Mouse (Mus musculus) heart, embryonic 14.5 days (tissue): Measurements from ENCODE around the gene Gabbr2. TPM values are rescaled to one million over a fixed set of nuclear protein-coding genes. Genes with fewer than 3 reads are reported as not detected.

Source experiments
- ATAC-seq: fragments of 200-750 bp; cut with Nextera tagmentation; 2 replicates; pipeline ENCODE4 v1.8.0; 2017; ENCODE audit warnings: low read depth, moderate TSS enrichment; ENCODE audit not compliant: insufficient number of reproducible peaks, insufficient read depth, low FRiP score
- H3K27ac ChIP-seq, 2 experiments: fragments of 200-500 bp in 1 of 2; fragments of 300-500 bp in 1 of 2; sonication (generic) in 1 of 2; replicated peaks in 1 of 2; 2 replicates each; pipeline ENCODE4 v1.5.1; 2012 to 2014; ENCODE audit warnings: low read depth in 2 of 2, low read length in 2 of 2, control low read depth in 1 of 2, mild to moderate bottlenecking in 1 of 2, mixed read lengths in 1 of 2; ENCODE audit not compliant: control insufficient read depth in 1 of 2, insufficient read depth in 1 of 2
- H3K27me3 ChIP-seq: fragments of 300-500 bp; sonication (generic); 2 replicates; pipeline ENCODE4 v1.6.1; 2014; ENCODE audit warnings: mild to moderate bottlenecking, low read length, control low read depth; ENCODE audit not compliant: control insufficient read depth, insufficient read depth
- H3K36me3 ChIP-seq: fragments of 300-500 bp; sonication (generic); 2 replicates; pipeline ENCODE4 v1.6.1; 2014; ENCODE audit warnings: mild to moderate bottlenecking, control low read depth, low read length, mixed read lengths; ENCODE audit not compliant: control insufficient read depth, insufficient read depth
- H3K4me1 ChIP-seq, 2 experiments: fragments of 200-500 bp in 1 of 2; fragments of 300-500 bp in 1 of 2; sonication (generic) in 1 of 2; 2 replicates each; pipeline ENCODE4 v1.6.1; 2012 to 2014; ENCODE audit warnings: low read length in 2 of 2, control low read depth in 1 of 2, mixed read lengths in 1 of 2; ENCODE audit not compliant: control insufficient read depth in 2 of 2, insufficient read depth in 2 of 2
- H3K4me2 ChIP-seq: fragments of 300-500 bp; sonication (generic); 2 replicates; pipeline ENCODE4 v1.6.1; 2014; ENCODE audit warnings: mild to moderate bottlenecking, low read length
- H3K4me3 ChIP-seq, 2 experiments: fragments of 200-500 bp in 1 of 2; fragments of 300-500 bp in 1 of 2; sonication (generic) in 1 of 2; 2 replicates each; pipeline ENCODE4 v1.5.1; 2012 to 2014; ENCODE audit warnings: low read length in 2 of 2, mild to moderate bottlenecking in 2 of 2, control low read depth in 1 of 2, low read depth in 1 of 2, moderate library complexity in 1 of 2; ENCODE audit not compliant: control insufficient read depth in 1 of 2, insufficient read depth in 1 of 2
- H3K9ac ChIP-seq: fragments of 300-500 bp; sonication (generic); 2 replicates; pipeline ENCODE4 v1.6.1; 2014; ENCODE audit warnings: mild to moderate bottlenecking, low read length
- H3K9me3 ChIP-seq: fragments of 300-500 bp; sonication (generic); 2 replicates; pipeline ENCODE4 v1.6.1; 2016; ENCODE audit warnings: low read length, control low read depth; ENCODE audit not compliant: control insufficient read depth
- WGBS: fragments of 180-500 bp; shearing (Covaris S2); extraction: QIAGEN DNeasy Blood & Tissue Kit; methylation state at CpG from one replicate; pipeline ENCODE4 v1.1.7; 2014; 5-methylcytosine and 5-hydroxymethylcytosine counted together
- polyA plus RNA-seq: library from polyadenylated mRNA; unstranded; fragments of >200 nt; fragmentation: Nextera tagmentation; extraction: Ambion mirVana; gene quantifications from 2 replicates; pipeline ENCODE4 v1.2.1, GENCODE M21; 2014

Gabbr2 gene
- polyA plus RNA-seq, 1 experiment from 2014 or later = 0.08 TPM

DNA sequence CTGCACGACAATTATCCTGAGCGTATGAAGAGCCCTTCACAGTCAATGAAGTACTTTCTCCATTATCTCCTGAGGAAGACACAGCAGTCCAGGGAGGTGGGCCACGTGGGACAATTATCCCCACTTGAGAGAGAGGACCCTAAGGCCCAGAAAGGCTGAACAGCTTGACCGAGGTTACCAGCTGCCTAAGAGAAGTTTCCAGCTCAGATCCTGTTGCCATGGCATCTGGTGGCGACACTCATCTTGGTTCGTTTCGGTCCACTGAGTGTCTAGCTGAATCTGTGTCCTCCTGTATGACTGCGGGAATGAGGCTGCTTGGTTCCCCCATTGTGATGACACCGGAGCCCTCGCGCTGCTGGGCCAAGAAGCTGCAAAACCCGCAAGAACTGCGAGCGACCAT is 76.2 kb downstream of the Gabbr2 start:
- Histone ChIP-seq H3K4me1 (no peaks in the 10 kb centered on the region), H3K27me3 (no peaks in the 10 kb centered on the region), H3K27ac (no peak overlapping the region), H3K9me3 (no peaks in the 10 kb centered on the region), H3K4me3 (no peak overlapping the region), H3K9ac (no peak overlapping the region), H3K36me3 (no peaks in the 10 kb centered on the region), H3K4me2 (no peak overlapping the region)
- no peak for ATAC-seq
- 82% methylated on average over 14 of the region's 14 CpGs for WGBS

DNA sequence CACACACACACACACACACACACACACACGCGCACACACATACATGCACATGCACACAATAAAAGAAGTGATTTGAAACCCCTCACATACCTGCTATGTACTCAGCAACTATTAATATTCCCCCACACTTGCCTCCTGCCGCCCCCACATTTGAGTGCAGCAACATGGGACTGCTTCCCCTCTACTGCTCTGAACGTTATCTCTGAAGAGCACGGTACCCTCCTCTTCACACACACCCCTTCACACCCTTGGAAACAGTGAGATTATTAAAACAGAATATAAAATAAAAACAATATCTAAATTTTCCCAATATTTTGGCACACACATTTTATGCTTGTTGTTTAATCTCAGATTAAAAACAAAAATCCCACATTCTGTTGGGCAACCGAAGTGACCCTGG is 77.1 kb downstream of the Gabbr2 start:
- H3K27ac ChIP-seq = no peak overlapping the region
- H3K4me2 ChIP-seq = no peak overlapping the region
- no peaks in the 10 kb centered on the region for H3K27me3 ChIP-seq
- H3K4me3 ChIP-seq = no peak overlapping the region
- no peak for ATAC-seq
- no peaks in the 10 kb centered on the region for H3K9me3 ChIP-seq
- WGBS = 82% methylated on average over 6 of the region's 6 CpGs
- no peaks in the 10 kb centered on the region for H3K36me3 ChIP-seq
- H3K4me1 ChIP-seq = no peaks in the 10 kb centered on the region
- H3K9ac ChIP-seq = no peak overlapping the region

- H3K36me3 ChIP-seq = no peaks in the 10 kb centered on the region
- no peak overlapping the region for H3K4me3 ChIP-seq
- H3K4me1 ChIP-seq = peaks cover 6 to 7% of the 10 kb centered on the region in 2 experiments; a peak in 3 of 4 replicates
- H3K9me3 ChIP-seq = peaks cover 6% of the 10 kb centered on the region; the same call in 1 of the 2 replicates
- no peak overlapping the region for H3K4me2 ChIP-seq
- 62% methylated on average over 3 of the region's 3 CpGs for WGBS
- ATAC-seq = no peak
- H3K27ac ChIP-seq = no peak overlapping the region
- H3K9ac ChIP-seq = no peak overlapping the region
- H3K27me3 ChIP-seq = no peaks in the 10 kb centered on the region; the same call in 1 of the 2 replicates
Observed at GRCm38 (mm10) chr4:46906036-46906691, 85.5 kb downstream of the Gabbr2 start.

DNA sequence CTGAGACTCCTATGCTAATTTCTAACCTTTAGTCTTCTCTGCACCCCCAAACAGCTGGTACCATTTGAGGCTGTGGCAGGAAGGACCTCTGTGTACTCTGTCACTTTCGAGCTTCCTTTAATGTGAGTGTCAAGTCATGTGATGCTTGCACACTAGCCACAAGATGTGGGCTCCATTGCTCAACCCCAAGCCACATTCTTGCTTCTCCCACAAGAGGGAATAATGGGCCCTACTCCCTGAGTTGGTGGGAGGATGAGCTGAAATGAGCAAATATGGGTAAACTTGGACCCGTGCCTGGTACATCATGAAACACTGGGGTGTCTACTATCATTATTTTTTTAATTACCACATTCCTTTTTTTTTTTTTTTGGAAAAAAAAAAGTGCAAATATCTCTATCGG is 86.5 kb downstream of the Gabbr2 start:
- H3K4me1 ChIP-seq = peaks cover 6 to 7% of the 10 kb centered on the region in 2 experiments; a peak in 3 of 4 replicates
- 71% methylated on average over 3 of the region's 3 CpGs for WGBS
- ATAC-seq = no peak
- no peak overlapping the region for H3K4me3 ChIP-seq
- H3K9ac ChIP-seq = no peak overlapping the region
- H3K9me3 ChIP-seq = peaks cover 6% of the 10 kb centered on the region; the same call in 1 of the 2 replicates
- H3K27ac ChIP-seq = no peak overlapping the region
- H3K27me3 ChIP-seq = no peaks in the 10 kb centered on the region; the same call in 1 of the 2 replicates
- H3K4me2 ChIP-seq = no peak overlapping the region
- no peaks in the 10 kb centered on the region for H3K36me3 ChIP-seq

- no peak for ATAC-seq
- H3K27me3 ChIP-seq = no peaks in the 10 kb centered on the region; the same call in 1 of the 2 replicates
- H3K9me3 ChIP-seq = peaks cover 6% of the 10 kb centered on the region; the same call in 1 of the 2 replicates
- H3K27ac ChIP-seq = no peak overlapping the region
- H3K4me1 ChIP-seq = peaks cover 6 to 7% of the 10 kb centered on the region in 2 experiments; a peak in 3 of 4 replicates
- H3K4me2 ChIP-seq = 0 out of 2 replicates have a peak overlapping the region, but pooled peaks have one; percentile 26
- no peak overlapping the region for H3K9ac ChIP-seq
- WGBS = 25% methylated on average over 12 of the region's 12 CpGs
- no peak overlapping the region for H3K4me3 ChIP-seq
- no peaks in the 10 kb centered on the region for H3K36me3 ChIP-seq
Observed at GRCm38 (mm10) chr4:46904129-46904528, 87.5 kb downstream of the Gabbr2 start.

DNA sequence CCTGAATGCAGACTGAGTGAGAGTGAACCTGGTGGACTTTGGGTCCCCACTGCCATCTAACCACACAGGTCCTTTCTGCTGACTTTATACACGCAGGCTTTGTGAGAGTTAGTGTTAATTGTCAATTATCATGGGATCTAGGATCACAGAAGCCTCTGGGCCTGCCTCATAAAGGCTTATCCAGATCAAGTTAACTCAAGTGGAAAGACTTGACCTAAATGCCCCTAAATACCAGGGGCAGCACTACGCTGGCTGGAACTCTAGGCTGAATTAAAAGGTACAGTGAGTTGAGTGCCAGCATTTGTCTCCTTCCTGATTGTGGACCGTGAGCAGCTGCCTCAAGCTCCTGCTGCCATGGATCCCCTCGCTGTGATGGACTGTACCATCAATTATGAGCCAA is 93.1 kb downstream of the Gabbr2 start:
- Histone ChIP-seq H3K4me3 (no peak overlapping the region), H3K27me3 (no peaks in the 10 kb centered on the region), H3K4me2 (no peak overlapping the region), H3K27ac (no peak overlapping the region), H3K36me3 (no peaks in the 10 kb centered on the region), H3K9me3 (no peaks in the 10 kb centered on the region), H3K9ac (no peak overlapping the region), H3K4me1 (no peaks in the 10 kb centered on the region)
- WGBS = 71% methylated on average over 4 of the region's 4 CpGs
- ATAC-seq = no peak

- no peaks in the 10 kb centered on the region for H3K4me1 ChIP-seq
- ATAC-seq = no peak
- no peak overlapping the region for H3K4me3 ChIP-seq
- no peaks in the 10 kb centered on the region for H3K9me3 ChIP-seq
- H3K27ac ChIP-seq = no peak overlapping the region
- WGBS = 85% methylated on average over 18 of the region's 18 CpGs
- H3K4me2 ChIP-seq = no peak overlapping the region
- H3K36me3 ChIP-seq = no peaks in the 10 kb centered on the region
- H3K9ac ChIP-seq = no peak overlapping the region
- H3K27me3 ChIP-seq = no peaks in the 10 kb centered on the region
Observed at GRCm38 (mm10) chr4:46897634-46898399, 93.9 kb downstream of the Gabbr2 start.
